Mouse (Mus musculus) midbrain, postnatal 0 days (tissue): Measurements from ENCODE around the gene Slc25a26. TPM values are rescaled to one million over a fixed set of nuclear protein-coding genes. Genes with fewer than 3 reads are reported as not detected.

ENCODE experiments used
- ATAC-seq: fragments of 200-750 bp; cut with Nextera tagmentation; 2 replicates; pipeline ENCODE4 v1.8.0; 2017; ENCODE audit warnings: moderate number of reproducible peaks, mild to moderate bottlenecking, moderate TSS enrichment, moderate library complexity; ENCODE audit not compliant: low FRiP score
- DNase-seq: peaks from one replicate; pipeline ENCODE4 v3.0.0-alpha.2; 2015; ENCODE audit warnings: low spot score
- H3K27ac ChIP-seq: fragments of 300-500 bp; sonication (generic); 2 replicates; pipeline ENCODE4 v1.5.1; 2014; ENCODE audit warnings: low read depth, mild to moderate bottlenecking, low read length, mixed read lengths
- H3K27me3 ChIP-seq: fragments of 300-500 bp; sonication (generic); 2 replicates; pipeline ENCODE4 v1.6.1; 2014; ENCODE audit warnings: low read length, control low read depth, mixed read lengths; ENCODE audit not compliant: insufficient read depth
- H3K36me3 ChIP-seq: fragments of 300-500 bp; sonication (generic); 2 replicates; pipeline ENCODE4 v1.6.1; 2014; ENCODE audit warnings: low read length, control low read depth, mixed read lengths; ENCODE audit not compliant: insufficient read depth
- H3K4me1 ChIP-seq: fragments of 300-500 bp; sonication (generic); 2 replicates; pipeline ENCODE4 v1.6.1; 2014; ENCODE audit warnings: mild to moderate bottlenecking, control low read depth, antibody characterized with exemption, low read length, mixed read lengths; ENCODE audit not compliant: insufficient read depth
- H3K4me2 ChIP-seq: fragments of 300-500 bp; sonication (generic); 2 replicates; pipeline ENCODE4 v1.6.1; 2014; ENCODE audit warnings: low read depth, mild to moderate bottlenecking, low read length, mixed read lengths; ENCODE audit not compliant: poor library complexity, severe bottlenecking
- H3K4me3 ChIP-seq: fragments of 300-500 bp; sonication (generic); 2 replicates; pipeline ENCODE4 v1.5.1; 2014; ENCODE audit warnings: low read depth, mild to moderate bottlenecking, low read length, moderate library complexity
- H3K9ac ChIP-seq: fragments of 300-500 bp; sonication (generic); replicated peaks from 2 replicates; pipeline ENCODE4 v1.6.1; 2014; ENCODE audit warnings: mild to moderate bottlenecking, low read length, moderate library complexity, mixed read lengths; ENCODE audit not compliant: poor library complexity, severe bottlenecking
- H3K9me3 ChIP-seq: fragments of 300-500 bp; sonication (generic); 2 replicates; pipeline ENCODE4 v1.6.1; 2016; ENCODE audit warnings: low read length, control low read depth
- CTCF ChIP-seq: IDR thresholded peaks from 2 replicates; pipeline ENCODE4 v1.5.1; 2016; ENCODE audit warnings: antibody characterized with exemption, mild to moderate bottlenecking
- WGBS: fragments of 180-500 bp; shearing (Covaris S2); extraction: QIAGEN DNeasy Blood & Tissue Kit; methylation state at CpG from one replicate; pipeline ENCODE4 v1.1.7; 2014; 5-methylcytosine and 5-hydroxymethylcytosine counted together
- polyA plus RNA-seq: library from polyadenylated mRNA; unstranded; fragments of >200 nt; fragmentation: Nextera tagmentation; extraction: Ambion mirVana; gene quantifications from 2 replicates; pipeline ENCODE4 v1.2.1, GENCODE M21; 2015
- total RNA-seq: library from RNA; depleted of rRNA; stranded (reverse); fragments of >200 nt; gene quantifications from 2 replicates; pipeline ENCODE4 v1.2.3, GENCODE M21; 2014

Gene Slc25a26
- total and polyA plus RNA-seq, 2 experiments from 2014 or later: 10.7 to 11.8 TPM

GRCm38 (mm10) chr6:94532086-94532485, 32.0 kb downstream of the Slc25a26 start:
- H3K27ac ChIP-seq: no peak overlapping the region
- no peaks in the 10 kb centered on the region for H3K4me1 ChIP-seq
- TF ChIP-seq CTCF: no peak
- no peaks in the 10 kb centered on the region for H3K36me3 ChIP-seq
- H3K4me2 ChIP-seq: no peak overlapping the region
- 80% methylated on average over 4 of the region's 4 CpGs for WGBS
- H3K9me3 ChIP-seq: no peaks in the 10 kb centered on the region
- ATAC-seq (no peak), DNase-seq (no peak)
- H3K27me3 ChIP-seq: no peaks in the 10 kb centered on the region
- H3K9ac ChIP-seq: no peak overlapping the region
- H3K4me3 ChIP-seq: no peak overlapping the region

DNA sequence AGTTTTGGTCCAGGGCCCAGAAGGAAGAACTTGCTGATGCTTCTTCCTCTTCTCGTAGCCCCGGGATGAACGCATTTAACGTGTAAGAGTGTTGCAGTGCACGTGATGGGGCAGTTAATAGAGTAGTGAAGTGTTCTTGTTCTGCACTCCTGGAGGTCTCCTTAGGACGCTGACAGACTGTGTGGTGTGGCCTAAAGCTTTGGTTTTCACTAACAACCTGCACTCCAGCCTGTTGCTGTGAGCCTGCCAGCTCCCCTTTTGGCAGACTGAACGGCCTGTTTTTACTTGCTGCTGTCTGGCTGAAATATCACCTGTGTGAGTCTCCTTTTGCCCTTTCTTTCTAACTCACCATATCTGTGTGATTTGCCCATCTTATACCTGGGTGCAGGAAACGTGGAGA, 36.3 kb downstream of the Slc25a26 start:
- TF ChIP-seq CTCF: no peak
- no peaks in the 10 kb centered on the region for H3K9me3 ChIP-seq
- H3K4me3 ChIP-seq: no peak overlapping the region
- H3K27me3 ChIP-seq: no peaks in the 10 kb centered on the region
- no peak overlapping the region for H3K9ac ChIP-seq
- no peaks in the 10 kb centered on the region for H3K36me3 ChIP-seq
- H3K27ac ChIP-seq: no peak overlapping the region
- 73% methylated on average over 8 of the region's 8 CpGs for WGBS
- DNase-seq (no peak), ATAC-seq (no peak)
- no peak overlapping the region for H3K4me2 ChIP-seq
- H3K4me1 ChIP-seq: no peaks in the 10 kb centered on the region

GRCm38 (mm10) chr6:94537652-94538051, 37.5 kb downstream of the Slc25a26 start:
- ATAC-seq (no peak), DNase-seq (no peak)
- Histone ChIP-seq H3K9me3 (no peaks in the 10 kb centered on the region), H3K4me1 (no peaks in the 10 kb centered on the region), H3K36me3 (no peaks in the 10 kb centered on the region), H3K27me3 (no peaks in the 10 kb centered on the region), H3K27ac (no peak overlapping the region), H3K4me2 (no peak overlapping the region), H3K9ac (no peak overlapping the region), H3K4me3 (no peak overlapping the region)
- WGBS: 90% methylated on average over 1 of the region's 1 CpGs
- TF ChIP-seq CTCF: no peak

GRCm38 (mm10) chr6:94540090-94540489, 40.0 kb downstream of the Slc25a26 start:
- H3K9me3 ChIP-seq: no peaks in the 10 kb centered on the region
- H3K4me2 ChIP-seq: no peak overlapping the region
- TF ChIP-seq CTCF: no peak
- H3K27me3 ChIP-seq: no peaks in the 10 kb centered on the region
- H3K9ac ChIP-seq: no peak overlapping the region
- no peaks in the 10 kb centered on the region for H3K36me3 ChIP-seq
- WGBS: 67% methylated on average over 3 of the region's 3 CpGs
- no peak for DNase-seq
- H3K27ac ChIP-seq: no peak overlapping the region
- no peak for ATAC-seq
- no peaks in the 10 kb centered on the region for H3K4me1 ChIP-seq
- no peak overlapping the region for H3K4me3 ChIP-seq

DNA sequence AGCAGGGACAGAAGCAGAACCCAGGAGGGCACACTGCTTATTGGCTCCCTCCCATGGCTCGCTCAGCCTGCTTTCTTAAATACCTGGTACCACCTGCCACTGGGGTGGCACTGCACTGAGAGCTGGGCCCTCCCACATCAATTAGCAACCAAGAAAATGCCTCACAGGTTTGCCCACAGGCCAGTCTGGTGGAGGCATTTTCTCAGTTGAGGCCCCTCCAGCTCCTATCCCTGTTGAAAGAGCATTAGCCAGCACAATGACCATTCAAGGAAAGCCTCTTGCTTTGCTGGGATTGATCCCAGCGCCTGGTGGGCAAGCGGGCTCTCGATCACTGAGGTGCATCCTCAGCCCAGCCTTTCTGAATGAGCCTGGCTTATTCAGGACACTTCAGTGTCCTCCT, 40.5 kb downstream of the Slc25a26 start:
- H3K4me2 ChIP-seq: no peak overlapping the region
- no peak overlapping the region for H3K4me3 ChIP-seq
- H3K9ac ChIP-seq: no peak overlapping the region
- TF ChIP-seq CTCF: no peak
- H3K27me3 ChIP-seq: no peaks in the 10 kb centered on the region
- DNase-seq (no peak), ATAC-seq (no peak)
- no peaks in the 10 kb centered on the region for H3K9me3 ChIP-seq
- no peaks in the 10 kb centered on the region for H3K4me1 ChIP-seq
- WGBS: 48% methylated on average over 4 of the region's 4 CpGs
- H3K27ac ChIP-seq: no peak overlapping the region
- no peaks in the 10 kb centered on the region for H3K36me3 ChIP-seq

- Histone ChIP-seq H3K9ac (no peak overlapping the region), H3K9me3 (no peaks in the 10 kb centered on the region), H3K4me1 (no peaks in the 10 kb centered on the region), H3K27me3 (no peaks in the 10 kb centered on the region), H3K4me2 (no peak overlapping the region), H3K4me3 (no peak overlapping the region), H3K36me3 (no peaks in the 10 kb centered on the region), H3K27ac (no peak overlapping the region)
- TF ChIP-seq CTCF: no peak
- ATAC-seq (no peak), DNase-seq (no peak)
- WGBS: 29% methylated on average over 6 of the region's 6 CpGs
Measured at GRCm38 (mm10) chr6:94541133-94541532, 41.0 kb downstream of the Slc25a26 start.
